Mouse (Mus musculus): ENCODE measurements around the gene Frmd6.

DNA sequence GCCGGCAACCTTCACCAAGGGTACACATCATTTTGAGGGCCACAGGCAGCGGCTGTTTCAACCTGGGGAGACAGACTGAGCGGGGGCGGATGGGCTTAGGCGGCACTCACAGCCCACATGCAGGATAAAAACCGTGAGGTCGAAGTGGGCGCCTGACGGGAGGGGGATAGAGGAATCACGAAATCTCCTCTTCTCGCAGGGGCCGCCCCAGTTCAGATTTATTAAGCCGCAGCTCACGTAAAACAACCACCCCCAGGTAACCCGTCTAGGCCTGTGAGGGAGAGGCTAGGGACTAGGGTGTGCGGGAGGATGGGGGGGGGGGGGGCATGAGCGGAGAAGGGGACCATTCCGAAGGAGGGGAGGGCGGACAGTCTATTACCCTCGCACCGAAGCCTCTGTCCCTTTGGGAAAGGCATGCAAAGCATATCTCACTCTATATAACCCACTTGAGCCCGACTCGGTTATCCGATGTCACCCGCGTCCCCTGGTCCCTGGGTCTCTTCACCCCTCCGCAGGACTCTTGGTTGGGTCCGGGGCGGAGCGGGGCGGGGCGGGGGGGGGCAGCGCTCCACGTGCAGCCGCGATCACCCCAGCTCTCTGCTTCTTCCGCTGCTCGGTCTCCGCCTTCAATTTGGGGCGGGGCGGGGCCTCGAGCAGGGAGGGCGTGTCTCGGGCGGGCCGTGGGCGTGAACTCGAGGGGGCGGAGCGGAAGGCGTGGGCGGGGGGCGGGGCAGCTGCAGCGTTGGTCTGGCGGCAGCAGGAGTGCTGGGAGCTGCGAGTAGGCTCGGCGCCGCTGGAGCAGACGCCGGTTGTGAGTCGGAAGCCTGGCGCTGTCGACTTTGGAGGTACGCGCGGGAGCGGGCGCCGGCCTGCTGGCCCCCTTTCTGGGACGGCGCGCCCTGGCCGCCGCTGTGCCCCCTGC, at the start of gene Frmd6:
- 0 out of 2 replicates have a peak, but pooled peaks have one; percentile 25 for TF ChIP-seq CTCF (IDR thresholded peaks at IDR 0.05; ENCODE audit: low read depth, low read length)
- TF ChIP-seq POLR2A (IDR thresholded peaks at IDR 0.05; ENCODE audit: borderline replicate concordance, low read depth, low read length), result no peak

Measured in bone marrow macrophage, adult 2 months (primary cell).